Mouse (Mus musculus): ENCODE results near the gene Hs3st4. TPM values are rescaled to one million over a fixed set of nuclear protein-coding genes. Genes with fewer than 3 reads are reported as not detected.

The Hs3st4 gene
- total RNA-seq, 2 experiments from 2014 or later: 92.2 to 107 TPM

GRCm38 (mm10) chr7:124032236-124032635 lies 49.6 kb downstream of the Hs3st4 start:
- no peak for DNase-seq (ENCODE audit: low spot score in 2 of 2)
- Histone ChIP-seq H3K4me3 (no peak overlapping the region), H3K27ac (no peak overlapping the region)
- no peak for TF ChIP-seq CTCF (conservative IDR thresholded peaks at IDR 0.05)

DNA sequence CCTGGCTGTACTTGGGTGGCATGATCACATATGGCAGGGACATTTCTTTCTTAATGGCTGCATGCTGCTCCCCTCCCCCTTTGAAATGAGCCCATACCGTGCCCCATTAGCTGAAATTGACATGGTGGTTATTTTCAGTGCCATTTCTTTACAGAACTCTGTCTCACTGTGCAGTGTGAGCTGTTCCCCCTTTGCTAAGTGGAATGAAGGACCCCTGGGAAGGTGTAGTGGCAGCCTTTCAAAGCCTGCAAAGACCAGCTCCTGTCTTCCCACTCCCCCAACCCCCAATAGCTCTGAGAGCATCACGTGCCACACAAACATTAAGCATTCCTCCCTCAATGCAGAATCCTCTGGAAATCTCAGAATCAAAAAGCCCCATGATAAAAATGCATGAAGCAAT lies 50.7 kb downstream of the Hs3st4 start:
- Histone ChIP-seq H3K27ac (no peak overlapping the region), H3K4me3 (no peak overlapping the region)
- TF ChIP-seq CTCF (conservative IDR thresholded peaks at IDR 0.05): no peak
- DNase-seq (ENCODE audit: low spot score in 2 of 2): no peak

- H3K27ac ChIP-seq: no peak overlapping the region
These were observed 54.6 kb downstream of the Hs3st4 start for GRCm38 (mm10) chr7:124037281-124037700.

GRCm38 (mm10) chr7:124039142-124039541 lies 56.5 kb downstream of the Hs3st4 start:
- no peak overlapping the region for H3K27ac ChIP-seq
- no peak for TF ChIP-seq CTCF (conservative IDR thresholded peaks at IDR 0.05)
- no peak overlapping the region for H3K4me3 ChIP-seq
- DNase-seq (ENCODE audit: low spot score in 2 of 2): no peak

More at GRCm38 (mm10) chr7:124037281-124037700, 54.6 kb downstream of the Hs3st4 start:
- H3K4me3 ChIP-seq: no peak overlapping the region
- TF ChIP-seq CTCF (conservative IDR thresholded peaks at IDR 0.05): no peak
- DNase-seq (ENCODE audit: low spot score in 2 of 2): no peak

- no peak for DNase-seq (ENCODE audit: low spot score in 2 of 2)
- TF ChIP-seq CTCF (conservative IDR thresholded peaks at IDR 0.05): no peak
- Histone ChIP-seq H3K27ac (no peak overlapping the region), H3K4me3 (no peak overlapping the region)
These were observed 64.7 kb downstream of the Hs3st4 start for GRCm38 (mm10) chr7:124047382-124047781.

- H3K27ac ChIP-seq: 0 out of 2 replicates have a peak overlapping the region, but pooled peaks have one; percentile 28
- no peak overlapping the region for H3K4me3 ChIP-seq
- TF ChIP-seq CTCF (conservative IDR thresholded peaks at IDR 0.05): no peak
- peak; percentile 33 to 52 for DNase-seq (ENCODE audit: low spot score in 2 of 2)
These were observed 66.3 kb downstream of the Hs3st4 start for GRCm38 (mm10) chr7:124048971-124049370.

DNA sequence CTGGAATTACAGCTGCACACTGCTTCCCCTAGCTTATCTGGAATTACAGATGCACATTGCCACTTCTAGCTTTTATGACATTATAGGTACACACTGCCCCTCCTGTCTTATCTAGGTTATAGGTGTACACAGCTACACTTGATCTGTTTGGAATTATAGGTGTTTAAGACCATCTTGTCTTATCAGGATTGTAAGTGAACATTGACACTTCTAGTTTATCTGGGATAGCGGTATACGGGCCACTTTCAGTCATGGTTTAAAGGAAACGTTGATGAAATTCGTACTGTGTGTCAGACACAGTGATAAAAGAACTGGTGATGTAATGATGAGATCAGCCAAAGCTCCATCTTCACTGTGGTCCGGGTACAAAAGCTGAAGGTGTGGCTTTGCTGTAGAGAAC lies 67.8 kb downstream of the Hs3st4 start:
- Histone ChIP-seq H3K27ac (no peak overlapping the region), H3K4me3 (no peak overlapping the region)
- TF ChIP-seq CTCF (conservative IDR thresholded peaks at IDR 0.05): no peak
- DNase-seq (ENCODE audit: low spot score in 2 of 2): no peak

- no peak for TF ChIP-seq CTCF (conservative IDR thresholded peaks at IDR 0.05)
- H3K4me3 ChIP-seq: no peak overlapping the region
- DNase-seq (ENCODE audit: low spot score in 2 of 2): no peak
These were observed 101.1 kb downstream of the Hs3st4 start for GRCm38 (mm10) chr7:124083741-124084140.

GRCm38 (mm10) chr7:124129019-124129418 lies 146.3 kb downstream of the Hs3st4 start:
- peak; percentile 35 to 37 for DNase-seq (ENCODE audit: low spot score in 2 of 2)
- Histone ChIP-seq H3K4me3 (no peak overlapping the region), H3K27ac (no peak overlapping the region)
- peak; percentile 83 for TF ChIP-seq CTCF (conservative IDR thresholded peaks at IDR 0.05)

More at GRCm38 (mm10) chr7:124083741-124084140, 101.1 kb downstream of the Hs3st4 start:
- H3K27ac ChIP-seq: no peak overlapping the region

DNA sequence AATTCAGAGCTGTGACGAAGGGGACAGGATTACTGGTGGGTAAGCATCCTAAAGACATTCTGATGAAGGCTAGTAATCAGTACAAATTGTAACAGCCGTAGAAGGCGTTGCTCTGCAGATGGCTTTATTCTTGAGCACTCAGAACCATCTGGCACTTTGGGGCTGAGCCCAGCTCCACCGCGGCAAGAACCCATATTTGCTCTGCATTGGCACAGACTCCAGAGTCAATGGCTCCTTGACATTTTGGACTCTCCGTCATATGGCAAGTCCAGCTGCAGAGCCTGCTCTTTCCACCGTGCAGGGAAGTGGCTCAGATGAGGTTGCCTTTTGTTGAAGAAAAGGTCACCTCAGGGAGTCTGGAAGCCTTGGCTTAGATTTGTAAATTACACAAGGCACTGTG lies 148.6 kb downstream of the Hs3st4 start:
- TF ChIP-seq CTCF (conservative IDR thresholded peaks at IDR 0.05): no peak
- peak overlapping the region; percentile 73 for H3K27ac ChIP-seq
- no peak overlapping the region for H3K4me3 ChIP-seq
- peak; percentile 63 to 82 for DNase-seq (ENCODE audit: low spot score in 2 of 2)

DNA sequence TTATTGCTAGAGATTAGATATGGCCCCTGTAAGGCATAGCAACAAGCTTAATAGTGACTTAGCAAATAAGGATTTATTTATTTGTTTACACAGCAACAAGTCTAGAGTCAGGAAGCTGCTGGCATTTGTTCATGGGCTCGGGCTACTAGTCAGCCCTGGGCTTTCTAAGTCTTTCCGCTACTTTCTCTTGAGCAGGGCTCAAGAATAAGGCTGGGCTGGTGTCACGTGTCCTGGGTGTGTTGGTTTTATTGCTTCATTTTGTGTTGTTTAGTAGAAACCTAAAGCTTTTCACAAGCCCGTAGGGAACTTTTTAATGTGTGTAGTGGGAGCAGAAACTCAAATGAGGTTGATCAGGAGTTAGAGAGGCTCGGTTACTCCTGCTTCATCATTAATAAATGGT lies 153.5 kb downstream of the Hs3st4 start:
- Histone ChIP-seq H3K4me3 (no peak overlapping the region), H3K27ac (no peak overlapping the region)
- no peak for TF ChIP-seq CTCF (conservative IDR thresholded peaks at IDR 0.05)
- no peak for DNase-seq (ENCODE audit: low spot score in 2 of 2)

- no peak for DNase-seq (ENCODE audit: low spot score in 2 of 2)
- no peak for TF ChIP-seq CTCF (conservative IDR thresholded peaks at IDR 0.05)
- Histone ChIP-seq H3K4me3 (no peak overlapping the region), H3K27ac (no peak overlapping the region)
These were observed 158.6 kb downstream of the Hs3st4 start for GRCm38 (mm10) chr7:124141229-124141628.

DNA sequence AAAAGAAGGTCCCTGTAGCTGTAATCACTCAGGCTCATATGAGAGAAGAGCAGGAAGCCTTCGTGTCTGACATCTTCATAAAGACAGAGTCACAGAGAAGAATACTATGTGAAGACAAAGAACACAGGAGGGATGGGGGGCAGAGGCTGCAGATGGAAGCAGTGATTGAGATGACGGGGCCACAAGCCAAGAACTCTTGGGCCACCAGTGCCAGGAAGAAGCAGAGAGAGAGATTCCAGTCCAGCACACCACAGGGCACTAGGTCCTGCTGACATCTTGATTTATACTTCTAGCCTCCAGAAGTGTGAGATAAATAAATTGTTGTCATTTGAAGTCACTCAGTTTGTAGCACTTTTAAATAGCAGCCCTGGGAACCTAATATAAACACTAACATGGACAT lies 168.2 kb downstream of the Hs3st4 start:
- Histone ChIP-seq H3K27ac (no peak overlapping the region), H3K4me3 (no peak overlapping the region)
- DNase-seq (ENCODE audit: low spot score in 2 of 2): no peak
- TF ChIP-seq CTCF (conservative IDR thresholded peaks at IDR 0.05): no peak

DNA sequence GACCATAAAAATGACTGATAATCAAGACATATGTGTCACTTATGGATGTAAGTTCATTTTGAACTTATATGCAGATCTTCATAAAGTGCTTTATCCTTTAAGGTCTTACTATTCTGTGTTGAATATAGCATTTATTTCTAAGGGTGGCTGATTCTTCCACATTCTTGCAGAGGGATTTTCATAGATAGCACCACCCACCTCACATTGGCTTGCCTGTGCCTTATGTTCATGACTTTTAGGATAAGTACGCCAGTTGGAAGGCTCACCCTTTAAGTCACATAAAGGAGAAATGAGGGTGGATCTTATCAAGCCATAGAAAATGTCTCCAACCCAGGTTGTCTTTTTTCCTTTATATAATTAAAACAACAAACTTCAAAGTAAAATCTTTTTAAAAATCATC lies 180.6 kb downstream of the Hs3st4 start:
- no peak for DNase-seq (ENCODE audit: low spot score in 2 of 2)
- no peak overlapping the region for H3K4me3 ChIP-seq
- H3K27ac ChIP-seq: no peak overlapping the region
- TF ChIP-seq CTCF (conservative IDR thresholded peaks at IDR 0.05): no peak

DNA sequence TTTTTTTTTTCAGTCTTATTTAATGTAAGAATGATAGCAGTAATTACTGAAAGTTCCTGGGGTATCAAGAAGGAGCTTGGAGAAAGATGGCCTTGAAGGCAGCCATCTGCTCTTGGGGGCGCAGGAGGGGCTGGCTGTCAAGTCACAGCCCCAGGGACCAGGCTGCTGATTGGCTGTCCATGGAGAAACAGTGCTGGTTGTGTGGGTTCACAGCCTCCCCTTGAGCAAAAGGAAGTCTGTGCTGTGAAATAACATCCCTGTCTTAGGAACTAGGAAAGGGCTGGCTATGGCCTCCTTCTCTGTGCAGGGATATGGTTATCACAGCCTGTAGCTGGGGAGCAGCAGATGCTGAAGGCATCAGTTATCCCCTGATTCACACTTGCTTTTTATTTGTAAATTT lies 183.6 kb downstream of the Hs3st4 start:
- DNase-seq (ENCODE audit: low spot score in 2 of 2): no peak
- TF ChIP-seq CTCF (conservative IDR thresholded peaks at IDR 0.05): no peak
- Histone ChIP-seq H3K4me3 (no peak overlapping the region), H3K27ac (peak overlapping the region; percentile 57; the same call in 1 of the 2 replicates)
